Mouse (Mus musculus) spleen, postnatal 4 days (tissue): ENCODE data around the gene Gm17027.
A peak's percentile ranks its signal among the peaks of the same experiment; 100 is the strongest.
"Not testable (repeated sequence)": the region's sequence is repeated elsewhere in the genome, so short reads cannot be mapped to it uniquely, and the experiment has no call there.

Experiments
- DNase-seq, 2 experiments: peaks; one replicate each; pipeline ENCODE4 v3.0.0; 2022; ENCODE audit warnings: low spot score in 2 of 2

The Gm17027 gene

GRCm38 (mm10) chr14:42162522-42162921 is at the start of gene Gm17027:
Gm17027 (minus strand) TSS chr14:42162622.
- DNase-seq = not testable (repeated sequence)

DNA sequence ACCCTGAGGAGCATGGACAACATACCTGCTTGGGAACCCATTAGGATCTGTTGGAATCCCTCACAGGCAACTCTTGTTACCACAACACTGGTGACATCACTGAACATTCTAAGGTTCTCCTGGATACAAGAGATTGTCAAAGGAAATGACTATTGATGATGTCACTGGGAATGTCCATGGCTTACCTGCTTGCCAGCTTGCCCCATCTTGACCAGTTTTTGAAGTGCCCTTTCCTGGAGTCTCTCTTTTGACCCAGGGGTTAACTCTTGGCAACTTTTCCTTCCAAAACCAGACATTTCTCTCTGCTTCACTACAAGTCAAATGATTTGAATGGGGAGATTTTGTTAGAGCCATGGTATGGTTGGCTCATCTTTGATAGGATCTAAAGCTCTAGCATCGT is 28.3 kb upstream of the Gm17027 start, which contains the start of gene Gm3573:
Gene Gm3573, minus strand, starts transcription at position 101 of the 400 bp plus-strand sequence.
- not testable (repeated sequence) for DNase-seq

- DNase-seq = peak; percentile 13 to 63
Measured at GRCm38 (mm10) chr14:42183936-42184335, 21.5 kb upstream of the Gm17027 start.

DNA sequence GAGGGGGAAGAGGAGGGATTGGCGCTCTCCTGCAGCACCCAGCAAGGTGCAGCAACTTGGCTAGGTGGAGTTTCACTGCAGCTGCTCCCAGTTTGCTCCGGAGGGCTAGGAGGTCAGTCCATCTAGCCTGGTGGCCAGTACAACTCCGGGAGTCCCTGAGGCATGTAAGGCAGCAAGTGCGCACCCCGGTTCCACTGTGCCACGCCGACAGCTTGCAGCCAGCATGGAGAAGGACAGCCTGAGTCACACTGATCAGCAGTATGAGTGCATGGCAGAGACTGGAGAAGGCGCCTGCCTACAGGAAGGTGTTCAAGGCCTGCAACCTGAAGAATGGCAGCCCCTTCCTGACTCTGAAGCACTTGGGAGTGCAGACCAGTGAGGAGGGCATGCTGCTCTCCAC is 27.9 kb downstream of the Gm17027 start:
- DNase-seq = peak; percentile 11 to 61

DNA sequence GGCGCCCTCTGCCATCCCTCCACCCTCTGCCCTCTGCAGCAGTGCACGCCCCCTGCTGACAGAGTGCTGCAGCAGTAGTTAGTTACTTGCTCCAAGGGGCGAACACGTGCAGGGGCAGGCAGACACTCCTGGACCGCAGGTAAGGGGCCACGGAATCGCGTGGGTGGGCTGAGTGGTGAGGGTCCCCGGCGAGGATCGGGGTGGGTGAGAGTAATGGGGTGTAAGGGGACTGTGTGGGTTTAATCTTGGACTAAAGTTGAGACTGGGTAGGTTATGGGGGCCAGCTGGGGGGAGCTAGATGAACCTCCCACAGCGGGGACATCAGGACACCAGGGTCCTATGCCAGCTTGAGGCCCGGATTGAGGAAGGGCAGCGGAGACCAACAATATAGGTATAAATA is 28.6 kb downstream of the Gm17027 start:
- peak; percentile 10 to 54 for DNase-seq

- not testable (repeated sequence) for DNase-seq
Measured at GRCm38 (mm10) chr14:42117269-42117668, 45.2 kb downstream of the Gm17027 start, which contains the start of gene Gm7951. Gm7951 (minus strand) TSS chr14:42117369.
